Comparison of ENCODE assay signal across 9 mouse cellular contexts in genomic region chr8:70758616-70759561, GRCm38 (mm10). TPM values are rescaled to one million over a fixed set of nuclear protein-coding genes. Genes with fewer than 3 reads are reported as not detected.
A peak's percentile ranks its signal among the peaks of the same experiment; 100 is the strongest.
DNase-seq lines count a peak whose midpoint lies in the region; ATAC-seq and TF ChIP-seq lines count a peak whose summit lies in the region.
"Had no signal": no experiment of that assay in that cellular context is flagged by ENCODE, and none has a peak within 500 bp of the region (broad histone marks: within the 10 kb centered on the region; RNA-seq: fewer than 3 reads in every experiment).

No protein-coding gene starts in this region.

- no peaks in the 10 kb centered on the region for H3K27me3 ChIP-seq in erythroblast, embryonic 14.5 days (ENCODE audit: control insufficient read depth)
- H3K27me3 ChIP-seq in neural tube, embryonic 14.5 days (ENCODE audit: control insufficient read depth, insufficient read depth, low read length) = no peaks in the 10 kb centered on the region; the same call in 1 of the 2 replicates

- H3K9me3 ChIP-seq in erythroblast, embryonic 14.5 days (ENCODE audit: control insufficient read depth, low read length) = no peaks in the 10 kb centered on the region
- no peaks in the 10 kb centered on the region for H3K9me3 ChIP-seq in neural tube, embryonic 14.5 days (ENCODE audit: control insufficient read depth, low read length)

- 64% methylated on average over 19 of the region's 19 CpGs for WGBS in neural tube, embryonic 14.5 days

- peaks cover 91% of the 10 kb centered on the region for H3K4me1 ChIP-seq in erythroblast, embryonic 14.5 days (ENCODE audit: control insufficient read depth)
- H3K4me1 ChIP-seq in cortical plate, adult 2 months (ENCODE audit: control insufficient read depth, insufficient read depth, low read length) = peaks cover 3% of the 10 kb centered on the region; the same call in 1 of the 2 replicates
- peaks cover 26% of the 10 kb centered on the region for H3K4me1 ChIP-seq in neural tube, embryonic 14.5 days (ENCODE audit: control insufficient read depth, insufficient read depth, low read length)

- H3K9ac ChIP-seq in neural tube, embryonic 14.5 days (replicated peaks; ENCODE audit: low read depth, low read length) = no peak overlapping the region

- no peak for ATAC-seq in erythroblast, adult 5-6 weeks (replicated peaks; ENCODE audit: low FRiP score, poor library complexity, severe bottlenecking)
- no peak for ATAC-seq in neural tube, embryonic 14.5 days (ENCODE audit: low read depth)
- ATAC-seq in inflammation-experienced regulatory T-cells, adult 6 months = no peak

- DNase-seq in ovary, postnatal 36 days (ENCODE audit: low spot score) = peak; percentile 52
- no peak for DNase-seq in ovary, postnatal 14 days (ENCODE audit: low spot score)
- peak; percentile 45 to 57 for DNase-seq in layer of hippocampus, postnatal 10 days (ENCODE audit: low spot score in 2 of 2)

- H3K4me2 ChIP-seq in neural tube, embryonic 14.5 days (ENCODE audit: low read depth, low read length) = peak overlapping the region; percentile 98; the same call in 1 of the 2 replicates

- TF ChIP-seq CTCF in cortical plate, adult 2 months (IDR thresholded peaks at IDR 0.05; ENCODE audit: extremely low read depth, insufficient read depth, low read length) = no peak

- no peak overlapping the region for H3K27ac ChIP-seq in cortical plate, adult 2 months (ENCODE audit: insufficient read depth, low read length)
- no peak overlapping the region for H3K27ac ChIP-seq in neural tube, embryonic 14.5 days (ENCODE audit: low read depth, low read length)

- TF ChIP-seq POLR2A in cortical plate, adult 2 months (IDR thresholded peaks at IDR 0.05; ENCODE audit: extremely low read depth, insufficient read depth, low read length) = peak; percentile 54; the same call in 1 of the 2 replicates

- peak overlapping the region; percentile 80 for H3K4me3 ChIP-seq in erythroblast, embryonic 14.5 days (replicated peaks)
- no peak overlapping the region for H3K4me3 ChIP-seq in cortical plate, adult 2 months (ENCODE audit: insufficient read depth, low read length)
- no peak overlapping the region for H3K4me3 ChIP-seq in neural tube, embryonic 14.5 days (ENCODE audit: low read depth, low read length)

- peaks cover 52% of the 10 kb centered on the region for H3K36me3 ChIP-seq in erythroblast, embryonic 14.5 days (ENCODE audit: control insufficient read depth)
- peaks cover 19% of the 10 kb centered on the region; the same call in 1 of the 2 replicates for H3K36me3 ChIP-seq in neural tube, embryonic 14.5 days (ENCODE audit: control insufficient read depth, insufficient read depth, low read length)

RNA-seq across cellular contexts. Expression of gene Mpv17l2, which starts 1.9 kb away (rescaled TPM):
- polyA plus RNA-seq in erythroblast, embryonic 14.5 days (2012) = 11.4 and 15.6 TPM in 2 replicates
- total RNA-seq in erythroblast, adult 5-6 weeks (2015; ENCODE audit: low replicate concordance) = 8.2 and 9.6 TPM in 2 replicates
- 3.8 and 6.4 TPM in 2 replicates for total RNA-seq in erythroblast, adult 5-6 weeks (2017; ENCODE audit: low replicate concordance)
- polyA plus RNA-seq in cortical plate, adult 2 months (2012; rRNA removed) = 51.6 and 59.2 TPM in 2 replicates
- total RNA-seq in layer of hippocampus, postnatal 10 days (2021) = 10 to 100 TPM; 45.3 to 49.9 TPM
- polyA plus RNA-seq in neural tube, embryonic 14.5 days (2014; fragmentation: Nextera tagmentation; extraction: Ambion mirVana) = 36.5 and 41.2 TPM in 2 replicates
- 10 to 100 TPM; 35.5 to 46.1 (median 42.5) TPM for polyA plus RNA-seq in inflammation-experienced regulatory T-cells, adult 6 months (2017; shearing (Covaris generic))

RNA-seq across cellular contexts. Expression of gene Rab3a, which starts 4.4 kb away (rescaled TPM):
- 0.30 and 0.59 TPM in 2 replicates for polyA plus RNA-seq in erythroblast, embryonic 14.5 days (2012)
- not detected in 2 replicates for total RNA-seq in erythroblast, adult 5-6 weeks (2015; ENCODE audit: low replicate concordance)
- 1.5 TPM in 1 of 2 replicates, not detected in the other for total RNA-seq in erythroblast, adult 5-6 weeks (2017; ENCODE audit: low replicate concordance)
- polyA plus RNA-seq in cortical plate, adult 2 months (2012; rRNA removed) = 1,139 and 1,160 TPM in 2 replicates
- 100 to 1,000 TPM; 584 to 714 TPM for total RNA-seq in layer of hippocampus, postnatal 10 days (2021)
- polyA plus RNA-seq in neural tube, embryonic 14.5 days (2014; fragmentation: Nextera tagmentation; extraction: Ambion mirVana) = 570 and 690 TPM in 2 replicates
- 1 to 10 TPM; 4.6 to 8.6 (median 7.9) TPM for polyA plus RNA-seq in inflammation-experienced regulatory T-cells, adult 6 months (2017; shearing (Covaris generic))

RNA-seq across cellular contexts. Expression of gene Pik3r2, which starts 17.6 kb away (rescaled TPM):
- polyA plus RNA-seq in erythroblast, embryonic 14.5 days (2012) = 3.8 and 4.9 TPM in 2 replicates
- total RNA-seq in erythroblast, adult 5-6 weeks (2015; ENCODE audit: low replicate concordance) = 4.8 and 12.1 TPM in 2 replicates
- 5.9 and 6.3 TPM in 2 replicates for total RNA-seq in erythroblast, adult 5-6 weeks (2017; ENCODE audit: low replicate concordance)
- polyA plus RNA-seq in cortical plate, adult 2 months (2012; rRNA removed) = 177 and 193 TPM in 2 replicates
- 100 to 1,000 TPM; 170 to 174 TPM for total RNA-seq in layer of hippocampus, postnatal 10 days (2021)
- polyA plus RNA-seq in neural tube, embryonic 14.5 days (2014; fragmentation: Nextera tagmentation; extraction: Ambion mirVana) = 72.2 and 75.6 TPM in 2 replicates
- polyA plus RNA-seq in inflammation-experienced regulatory T-cells, adult 6 months (2017; shearing (Covaris generic)) = 1 to 10 TPM; 2.6 to 5.4 (median 5.4) TPM

RNA-seq across cellular contexts. Expression of gene Pde4c, which starts 35.4 kb away (rescaled TPM):
- polyA plus RNA-seq in erythroblast, embryonic 14.5 days (2012) = 0.02 TPM in 1 of 2 replicates, not detected in the other
- not detected in 2 replicates for total RNA-seq in erythroblast, adult 5-6 weeks (2015; ENCODE audit: low replicate concordance)
- not detected in 2 replicates for total RNA-seq in erythroblast, adult 5-6 weeks (2017; ENCODE audit: low replicate concordance)
- 4.8 and 5.9 TPM in 2 replicates for polyA plus RNA-seq in cortical plate, adult 2 months (2012; rRNA removed)
- total RNA-seq in layer of hippocampus, postnatal 10 days (2021) = under 1 TPM; 0.51 to 0.64 TPM
- 0.10 and 0.27 TPM in 2 replicates for polyA plus RNA-seq in neural tube, embryonic 14.5 days (2014; fragmentation: Nextera tagmentation; extraction: Ambion mirVana)
- polyA plus RNA-seq in inflammation-experienced regulatory T-cells, adult 6 months (2017; shearing (Covaris generic)) = under 1 TPM; 0.19 to 0.59 (median 0.25) TPM

RNA-seq across cellular contexts. Expression of gene Gm3336, which starts 40.5 kb away (rescaled TPM):
- polyA plus RNA-seq in erythroblast, embryonic 14.5 days (2012) = not detected in 2 replicates
- not detected in 2 replicates for total RNA-seq in erythroblast, adult 5-6 weeks (2015; ENCODE audit: low replicate concordance)
- total RNA-seq in erythroblast, adult 5-6 weeks (2017; ENCODE audit: low replicate concordance) = not detected in 2 replicates
- polyA plus RNA-seq in cortical plate, adult 2 months (2012; rRNA removed) = 0.09 TPM in 1 of 2 replicates, not detected in the other
- not detected for total RNA-seq in layer of hippocampus, postnatal 10 days (2021)
- not detected in 2 replicates for polyA plus RNA-seq in neural tube, embryonic 14.5 days (2014; fragmentation: Nextera tagmentation; extraction: Ambion mirVana)
- polyA plus RNA-seq in inflammation-experienced regulatory T-cells, adult 6 months (2017; shearing (Covaris generic)) = under 1 TPM in 1 of 3 experiments, not detected in 2; 0.55 TPM
- polyA plus RNA-seq: limb, embryonic 11.5 days had no signal

Comparison
In these comparisons a context has a peak if more than half of its experiments do, and no peak if none do; other contexts are left out.
1. RNA of gene Rab3a, which starts 4.4 kb away (polyA plus RNA-seq): 1,139 to 1,160 TPM in cortical plate, adult 2 months and 570 to 690 TPM in neural tube, embryonic 14.5 days; 4.6 to 8.6 TPM in inflammation-experienced regulatory T-cells, adult 6 months and 0.30 to 0.59 TPM in erythroblast, embryonic 14.5 days; every median in the first group is over 10 times any median in the second.
2. RNA of gene Pik3r2, which starts 17.6 kb away (polyA plus RNA-seq): 177 to 193 TPM in cortical plate, adult 2 months and 72.2 to 75.6 TPM in neural tube, embryonic 14.5 days; 2.6 to 5.4 TPM in inflammation-experienced regulatory T-cells, adult 6 months and 3.8 to 4.9 TPM in erythroblast, embryonic 14.5 days; every median in the first group is over 10 times any median in the second.